Mouse (Mus musculus) B cell, adult (primary cell): ENCODE measurements around the gene Cox7b. TPM values are rescaled to one million over a fixed set of nuclear protein-coding genes. Genes with fewer than 3 reads are reported as not detected.

Experiments used
- total RNA-seq: library from RNA; stranded (reverse); gene quantifications from 4 replicates; pipeline ENCODE4 v1.2.4, GENCODE M21; 2023; ENCODE audit not compliant: inconsistent age

Gene Cox7b
- 108 to 126 TPM (median 114 TPM) in 4 replicates for total RNA-seq

GRCm38 (mm10) chrX:106015571-106016322 is at the start of gene Cox7b:
Gene Cox7b, plus strand, starts transcription at chrX:106015700.

GRCm38 (mm10) chrX:106011465-106012159 is 3.9 kb upstream of the Cox7b start, which contains the start of gene Magt1:
Gene Magt1, minus strand, starts transcription at chrX:106011906.

GRCm38 (mm10) chrX:106026418-106027342 is 11.2 kb downstream of the Cox7b start, which contains the start of gene Atp7a:
Gene Atp7a, plus strand, starts transcription at chrX:106027276.

Other genes with a start within 250 kb of the Cox7b start
- 211 to 240 TPM (median 227 TPM) in 4 replicates for gene Atrx, start 86.3 kb upstream of the Cox7b start, total RNA-seq
- gene Magt1, start 3.8 kb upstream of the Cox7b start, total RNA-seq: 34.0 to 41.2 TPM (median 35.9 TPM) in 4 replicates
- 12.9 to 16.9 TPM (median 15.2 TPM) in 4 replicates for gene Atp7a, start 11.6 kb downstream of the Cox7b start, total RNA-seq
- gene Tlr13, start 127.5 kb downstream of the Cox7b start, total RNA-seq: 0.27 to 0.84 TPM (median 0.45 TPM) in 4 replicates
- 79.7 to 94.1 TPM (median 85.9 TPM) in 4 replicates for gene Pgk1, start 171.4 kb downstream of the Cox7b start, total RNA-seq
- 11.6 to 12.4 TPM (median 12.2 TPM) in 4 replicates for gene Taf9b, start 205.5 kb downstream of the Cox7b start, total RNA-seq
- gene Fnd3c2, start 239.7 kb downstream of the Cox7b start, total RNA-seq: not detected in 4 replicates